Comparison of ENCODE assay signal across 10 mouse cellular contexts in genomic region chr14:25466361-25466760, GRCm38 (mm10). TPM values are rescaled to one million over a fixed set of nuclear protein-coding genes. Genes with fewer than 3 reads are reported as not detected.
DNase-seq lines count a peak whose midpoint lies in the region; ATAC-seq and TF ChIP-seq lines count a peak whose summit lies in the region.
"Had no signal": no experiment of that assay in that cellular context is flagged by ENCODE, and none has a peak within 500 bp of the region (broad histone marks: within the 10 kb centered on the region; RNA-seq: fewer than 3 reads in every experiment).

No protein-coding gene starts in this region.

- peak overlapping the region; percentile 48 for H3K27ac ChIP-seq in heart, embryonic 16.5 days (ENCODE audit: low read length)
- peak overlapping the region; percentile 43; the same call in 1 of the 2 replicates for H3K27ac ChIP-seq in intestine, embryonic 14.5 days (ENCODE audit: low read depth)
- no peak overlapping the region for H3K27ac ChIP-seq in layer of hippocampus, adult 2 months

- peak overlapping the region; percentile 23; the same call in 1 of the 2 replicates for H3K9ac ChIP-seq in heart, embryonic 16.5 days (ENCODE audit: low read length)
- H3K9ac ChIP-seq in intestine, embryonic 14.5 days (ENCODE audit: low read length): no peak overlapping the region

- H3K4me1 ChIP-seq in heart, embryonic 16.5 days (ENCODE audit: control insufficient read depth, insufficient read depth, low read length): peaks cover 92% of the 10 kb centered on the region
- peaks cover 82% of the 10 kb centered on the region for H3K4me1 ChIP-seq in intestine, embryonic 14.5 days (replicated peaks; ENCODE audit: control insufficient read depth, insufficient read depth, low read length)

- H3K27me3 ChIP-seq in heart, embryonic 16.5 days (ENCODE audit: control insufficient read depth, insufficient read depth, low read length): no peaks in the 10 kb centered on the region
- no peaks in the 10 kb centered on the region for H3K27me3 ChIP-seq in intestine, embryonic 14.5 days (replicated peaks; ENCODE audit: control insufficient read depth, insufficient read depth, low read length)
- H3K27me3 ChIP-seq: Patski had no signal

- no peaks in the 10 kb centered on the region for H3K9me3 ChIP-seq in heart, embryonic 16.5 days (replicated peaks; ENCODE audit: control insufficient read depth, low read length)
- no peaks in the 10 kb centered on the region for H3K9me3 ChIP-seq in intestine, embryonic 14.5 days (ENCODE audit: control insufficient read depth, low read length)

- no peaks in the 10 kb centered on the region for H3K36me3 ChIP-seq in heart, embryonic 16.5 days (ENCODE audit: control insufficient read depth, insufficient read depth)
- no peaks in the 10 kb centered on the region for H3K36me3 ChIP-seq in intestine, embryonic 14.5 days (ENCODE audit: control insufficient read depth, insufficient read depth, low read length)

- no peak overlapping the region for H3K4me3 ChIP-seq in heart, embryonic 16.5 days (ENCODE audit: low read length)
- H3K4me3 ChIP-seq in intestine, embryonic 14.5 days (ENCODE audit: low read depth, low read length): no peak overlapping the region
- H3K4me3 ChIP-seq in layer of hippocampus, adult 2 months: no peak overlapping the region

- H3K4me2 ChIP-seq in heart, embryonic 16.5 days (ENCODE audit: low read depth, low read length): no peak overlapping the region
- H3K4me2 ChIP-seq in intestine, embryonic 14.5 days (ENCODE audit: low read length): 0 out of 2 replicates have a peak overlapping the region, but pooled peaks have one; percentile 4

- TF ChIP-seq CTCF in layer of hippocampus, adult 2 months (conservative IDR thresholded peaks at IDR 0.05): no peak

- no peak for ATAC-seq in heart, embryonic 16.5 days (replicated peaks; ENCODE audit: extremely low read depth, insufficient read depth, low FRiP score)
- no peak; the same call in 1 of the 2 replicates for ATAC-seq in intestine, embryonic 14.5 days (replicated peaks; ENCODE audit: low FRiP score, low TSS enrichment, low read depth)
- ATAC-seq in frontal cortex, adult (ENCODE audit: low TSS enrichment): no peak
- ATAC-seq: hindbrain, embryonic 16.5 days; Patski had no signal

- no peak for DNase-seq in heart, adult 9 months (ENCODE audit: low spot score in 2 of 2)
- DNase-seq in adipocyte (ENCODE audit: low spot score): peak; percentile 36
- no peak for DNase-seq in intestine, embryonic 14.5 days (ENCODE audit: low spot score)
- peak; percentile 61 for DNase-seq in lung, postnatal 25 days (ENCODE audit: low spot score)
- no peak for DNase-seq in natural killer cell, adult 2 months (ENCODE audit: low spot score in 2 of 2)
- no peak for DNase-seq in layer of hippocampus, adult 2 months (ENCODE audit: low spot score in 2 of 2)

- 48% methylated on average over 4 of the region's 4 CpGs for WGBS in heart, embryonic 16.5 days
- 55% methylated on average over 4 of the region's 4 CpGs for WGBS in intestine, embryonic 14.5 days

RNA-seq across cellular contexts. Expression of gene Zmiz1, which starts 7.4 kb away (rescaled TPM):
- polyA plus RNA-seq in heart, embryonic 16.5 days (2015; fragmentation: Nextera tagmentation; extraction: Ambion mirVana): 20.6 and 22.6 TPM in 2 replicates
- 37.4 and 39.0 TPM in 2 replicates for polyA plus RNA-seq in intestine, embryonic 14.5 days (2014; fragmentation: Nextera tagmentation; extraction: Ambion mirVana)
- total RNA-seq in layer of hippocampus, adult 2 months (2021): 10 to 100 TPM; 87.7 to 99.3 TPM

Comparison
In these comparisons a context has a peak if more than half of its experiments do, and no peak if none do; other contexts are left out.
1. DNase-seq: peak in adipocyte (single experiment) and lung, postnatal 25 days (single experiment); none in heart, adult 9 months (0 of 2), intestine, embryonic 14.5 days (single experiment), natural killer cell, adult 2 months (0 of 2) and layer of hippocampus, adult 2 months (0 of 2).